19 mouse cellular contexts compared by ENCODE assay signal in the genomic region with DNA sequence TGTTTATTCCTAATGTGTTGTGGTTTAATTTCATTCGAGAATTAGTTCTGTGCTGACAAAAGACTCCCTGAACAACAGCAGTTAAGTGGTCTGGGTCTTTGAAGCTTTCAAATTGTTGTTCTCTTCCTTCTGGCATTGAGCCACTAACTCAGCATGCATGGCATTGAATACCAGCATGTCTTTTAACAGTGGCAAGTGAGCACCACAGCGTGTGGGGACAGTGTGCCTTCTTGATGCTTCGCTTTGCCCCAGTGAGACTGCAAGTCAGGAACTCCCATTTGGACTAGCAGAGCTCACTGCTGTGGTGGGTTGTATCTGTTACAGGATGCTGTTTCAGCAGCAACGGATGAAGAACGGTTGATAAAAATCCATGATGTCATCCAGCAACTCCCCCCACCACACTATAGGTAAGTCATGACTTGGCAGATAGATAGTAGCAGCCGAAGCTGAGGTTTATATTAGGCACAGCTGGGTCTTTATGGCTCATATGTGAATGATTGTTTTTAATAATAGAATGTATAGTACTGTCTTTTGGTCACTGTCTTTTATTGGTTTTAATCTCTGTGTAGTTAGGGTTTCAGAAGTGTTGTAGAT.
DNase-seq lines count a peak whose midpoint lies in the region; ATAC-seq lines count a peak whose summit lies in the region.
"Had no signal": no experiment of that assay in that cellular context is flagged by ENCODE, and none has a peak within 500 bp of the region (broad histone marks: within the 10 kb centered on the region; RNA-seq: fewer than 3 reads in every experiment).

No protein-coding gene starts in this region.

- 33% methylated on average over 6 of the region's 6 CpGs for WGBS in forebrain, embryonic 13.5 days
- 83% methylated on average over 6 of the region's 6 CpGs for WGBS in forebrain, embryonic 10.5 days
- WGBS in forebrain, embryonic 16.5 days = 31% methylated on average over 6 of the region's 6 CpGs
- 36% methylated on average over 6 of the region's 6 CpGs for WGBS in neural tube, embryonic 13.5 days
- WGBS in limb, embryonic 10.5 days = 88% methylated on average over 6 of the region's 6 CpGs
- 46% methylated on average over 6 of the region's 6 CpGs for WGBS in liver, embryonic 12.5 days (ENCODE audit: insufficient replicate concordance)

- intact Hi-C loops in left cerebral cortex, postnatal 4 days (cut with DNase I) = no loop called here
- intact Hi-C loops in left cerebral cortex, postnatal 25 days (cut with DNase I) = loop anchor here (5.0 to 10.0 kb wide), 2 partner anchors 271 to 299 kb away; no protein-coding TSS in a partner anchor

- H3K4me1 ChIP-seq in forebrain, embryonic 13.5 days = peaks cover 12% of the 10 kb centered on the region
- no peaks in the 10 kb centered on the region for H3K4me1 ChIP-seq in forebrain, embryonic 10.5 days
- H3K4me1 ChIP-seq in forebrain, embryonic 16.5 days (replicated peaks; ENCODE audit: control insufficient read depth, insufficient read depth, low read length) = peaks cover 6% of the 10 kb centered on the region
- peaks cover 20% of the 10 kb centered on the region for H3K4me1 ChIP-seq in neural tube, embryonic 13.5 days (replicated peaks)
- no peaks in the 10 kb centered on the region for H3K4me1 ChIP-seq in limb, embryonic 10.5 days
- H3K4me1 ChIP-seq in liver, embryonic 12.5 days = peaks cover 2% of the 10 kb centered on the region; the same call in 1 of the 2 replicates
- H3K4me1 ChIP-seq: limb, embryonic 13.5 days; liver, embryonic 15.5 days had no signal

- peaks cover 28% of the 10 kb centered on the region for H3K36me3 ChIP-seq in forebrain, embryonic 13.5 days (ENCODE audit: poor library complexity, severe bottlenecking)
- peaks cover 40% of the 10 kb centered on the region for H3K36me3 ChIP-seq in forebrain, embryonic 10.5 days (replicated peaks)
- peaks cover 10% of the 10 kb centered on the region for H3K36me3 ChIP-seq in forebrain, embryonic 16.5 days (ENCODE audit: control insufficient read depth, insufficient read depth)
- H3K36me3 ChIP-seq in neural tube, embryonic 13.5 days = peaks cover 38% of the 10 kb centered on the region
- peaks cover 34% of the 10 kb centered on the region for H3K36me3 ChIP-seq in limb, embryonic 10.5 days
- no peaks in the 10 kb centered on the region for H3K36me3 ChIP-seq in liver, embryonic 12.5 days
- H3K36me3 ChIP-seq: liver, embryonic 15.5 days had no signal

- DNase-seq in forebrain, embryonic 10.5 days (ENCODE audit: extremely low spot score, low spot score) = no peak
- peak; percentile 66 for DNase-seq in left cerebral cortex, postnatal 4 days
- DNase-seq in left cerebral cortex, postnatal 25 days (ENCODE audit: low spot score in 2 of 2) = no peak
- no peak for DNase-seq in limb, embryonic 10.5 days (ENCODE audit: low spot score)
- DNase-seq: adrenal gland, postnatal 10 days; cerebellum, adult 18-20 months; kidney, adult 18-20 months; kidney, postnatal 14 days; lung, postnatal 10 days; thymus, postnatal 25 days had no signal

- no peak overlapping the region for H3K27ac ChIP-seq in forebrain, embryonic 13.5 days
- H3K27ac ChIP-seq in forebrain, embryonic 10.5 days = no peak overlapping the region
- H3K27ac ChIP-seq in forebrain, embryonic 16.5 days (ENCODE audit: low read length) = no peak overlapping the region
- H3K27ac ChIP-seq in neural tube, embryonic 13.5 days (replicated peaks) = peak overlapping the region; percentile 67
- H3K27ac ChIP-seq in limb, embryonic 10.5 days = no peak overlapping the region
- no peak overlapping the region for H3K27ac ChIP-seq in liver, embryonic 12.5 days
- H3K27ac ChIP-seq: heart, embryonic 15.5 days; left cerebral cortex, adult 2 months; limb, embryonic 13.5 days; liver, embryonic 15.5 days had no signal

- peak; percentile 24; the same call in 1 of the 2 replicates for ATAC-seq in forebrain, embryonic 13.5 days
- peak; percentile 38; the same call in 1 of the 2 replicates for ATAC-seq in forebrain, embryonic 16.5 days
- ATAC-seq in neural tube, embryonic 13.5 days (ENCODE audit: low read depth) = peak; percentile 73
- no peak for ATAC-seq in liver, embryonic 12.5 days

- no peak overlapping the region for H3K4me2 ChIP-seq in forebrain, embryonic 13.5 days
- H3K4me2 ChIP-seq in forebrain, embryonic 16.5 days (ENCODE audit: low read length) = no peak overlapping the region
- H3K4me2 ChIP-seq in neural tube, embryonic 13.5 days = peak overlapping the region; percentile 9; the same call in 1 of the 2 replicates
- no peak overlapping the region for H3K4me2 ChIP-seq in liver, embryonic 12.5 days
- H3K4me2 ChIP-seq: heart, embryonic 15.5 days; limb, embryonic 13.5 days; liver, embryonic 15.5 days had no signal

- H3K9ac ChIP-seq in forebrain, embryonic 13.5 days = no peak overlapping the region
- no peak overlapping the region for H3K9ac ChIP-seq in forebrain, embryonic 16.5 days (replicated peaks; ENCODE audit: low read depth, low read length)
- no peak overlapping the region for H3K9ac ChIP-seq in neural tube, embryonic 13.5 days
- H3K9ac ChIP-seq in liver, embryonic 12.5 days = no peak overlapping the region
- H3K9ac ChIP-seq: heart, embryonic 15.5 days; limb, embryonic 13.5 days; liver, embryonic 15.5 days had no signal

- H3K4me3 ChIP-seq in forebrain, embryonic 13.5 days = no peak overlapping the region
- no peak overlapping the region for H3K4me3 ChIP-seq in forebrain, embryonic 10.5 days
- no peak overlapping the region for H3K4me3 ChIP-seq in forebrain, embryonic 16.5 days (replicated peaks; ENCODE audit: low read length)
- no peak overlapping the region for H3K4me3 ChIP-seq in neural tube, embryonic 13.5 days
- H3K4me3 ChIP-seq in limb, embryonic 10.5 days = no peak overlapping the region
- H3K4me3 ChIP-seq in liver, embryonic 12.5 days = no peak overlapping the region
- H3K4me3 ChIP-seq: heart, embryonic 15.5 days; left cerebral cortex, adult 2 months; limb, embryonic 13.5 days; liver, embryonic 15.5 days; myocyte had no signal

- no peaks in the 10 kb centered on the region for H3K27me3 ChIP-seq in forebrain, embryonic 13.5 days
- no peaks in the 10 kb centered on the region for H3K27me3 ChIP-seq in forebrain, embryonic 10.5 days (ENCODE audit: poor library complexity, severe bottlenecking)
- H3K27me3 ChIP-seq in forebrain, embryonic 16.5 days (replicated peaks; ENCODE audit: control insufficient read depth, insufficient read depth, low read length) = no peaks in the 10 kb centered on the region
- H3K27me3 ChIP-seq in neural tube, embryonic 13.5 days = no peaks in the 10 kb centered on the region
- no peaks in the 10 kb centered on the region for H3K27me3 ChIP-seq in limb, embryonic 10.5 days (ENCODE audit: low read depth, poor library complexity, severe bottlenecking)
- H3K27me3 ChIP-seq in liver, embryonic 12.5 days (replicated peaks) = no peaks in the 10 kb centered on the region
- H3K27me3 ChIP-seq: heart, embryonic 15.5 days; limb, embryonic 13.5 days; liver, embryonic 15.5 days had no signal

- no peaks in the 10 kb centered on the region for H3K9me3 ChIP-seq in forebrain, embryonic 13.5 days (replicated peaks)
- H3K9me3 ChIP-seq in forebrain, embryonic 10.5 days = no peaks in the 10 kb centered on the region
- no peaks in the 10 kb centered on the region for H3K9me3 ChIP-seq in forebrain, embryonic 16.5 days (ENCODE audit: control insufficient read depth, low read length)
- no peaks in the 10 kb centered on the region for H3K9me3 ChIP-seq in neural tube, embryonic 13.5 days
- H3K9me3 ChIP-seq in limb, embryonic 10.5 days (replicated peaks) = no peaks in the 10 kb centered on the region
- no peaks in the 10 kb centered on the region for H3K9me3 ChIP-seq in liver, embryonic 12.5 days (replicated peaks)
- H3K9me3 ChIP-seq: heart, embryonic 15.5 days; limb, embryonic 13.5 days; liver, embryonic 15.5 days had no signal
